Mouse (Mus musculus) small intestine, adult 2 months (tissue): ENCODE measurements at regions not wholly inside any gene's neighbourhood (a gene's known extent, or its start where the extent isn't known, plus 50 kb on each side); places are given as distances from the start of the nearest gene placed in this dataset.

ENCODE experiments used
- CTCF ChIP-seq: fragments of 200-500 bp; IDR thresholded peaks from 2 replicates; pipeline ENCODE4 v1.5.1; 2012; ENCODE audit warnings: low read depth, mild to moderate bottlenecking, control low read depth, inconsistent platforms, low read length, moderate library complexity, mixed read lengths; ENCODE audit not compliant: insufficient replicate concordance, insufficient read length; ENCODE audit errors: extremely low read depth
- POLR2A ChIP-seq: fragments of 200-500 bp; IDR thresholded peaks from 2 replicates; pipeline ENCODE4 v1.6.1; 2012; ENCODE audit warnings: low read depth, mild to moderate bottlenecking, control low read depth, inconsistent platforms, low read length, moderate library complexity

- TF ChIP-seq CTCF (no peak), POLR2A (no peak)
Observed at GRCm38 (mm10) chr2:30713535-30713934, 89.9 kb downstream of the 1700001O22Rik start.
